ENCODE assay signal across 8 mouse cellular contexts in genomic region chr2:167188315-167189207, GRCm38 (mm10). TPM values are rescaled to one million over a fixed set of nuclear protein-coding genes. Genes with fewer than 3 reads are reported as not detected.
A peak's percentile ranks its signal among the peaks of the same experiment; 100 is the strongest.
DNase-seq lines count a peak whose midpoint lies in the region.

No protein-coding gene starts in this region.

- DNase-seq in layer of hippocampus, postnatal 25 days (ENCODE audit: extremely low spot score in 1 of 2, low spot score in 1 of 2) = peak; percentile 41 to 57
- DNase-seq in layer of hippocampus, postnatal 36 days = no peak
- peak; percentile 81 for DNase-seq in embryo, embryonic 11 days
- peak; percentile 81 to 82 for DNase-seq in heart, adult 9 months (ENCODE audit: low spot score in 2 of 2)
- DNase-seq in kidney, adult 8-10 months = peak; percentile 52 to 71
- DNase-seq in lung, postnatal 10 days = peak; percentile 92
- DNase-seq in ovary, postnatal 36 days (ENCODE audit: low spot score) = peak; percentile 89
- DNase-seq in urinary bladder, adult 18-20 months (ENCODE audit: low spot score in 2 of 2) = peak; percentile 72 to 79

RNA-seq across cellular contexts. Expression of gene Kcnb1, which starts 1.4 kb away (rescaled TPM):
- 100 to 1,000 TPM in 1 of 2 experiments, 10 to 100 TPM in 1; 86.5 to 103 TPM for total RNA-seq in layer of hippocampus, postnatal 25 days (2021)
- total RNA-seq in layer of hippocampus, postnatal 36 days (2021) = 100 to 1,000 TPM in 1 of 2 experiments, 10 to 100 TPM in 1; 94.3 to 107 TPM

RNA-seq across cellular contexts. Expression of gene Ptgis, which starts 51.8 kb away (rescaled TPM):
- total RNA-seq in layer of hippocampus, postnatal 25 days (2021) = 1 to 10 TPM; 1.1 TPM
- total RNA-seq in layer of hippocampus, postnatal 36 days (2021) = 1 to 10 TPM in 1 of 2 experiments, under 1 TPM in 1; 0.52 to 1.1 TPM

Comparison
In these comparisons a context has a peak if more than half of its experiments do, and no peak if none do; other contexts are left out.
1. DNase-seq: peak in layer of hippocampus, postnatal 25 days (2 of 2), embryo, embryonic 11 days (single experiment), heart, adult 9 months (2 of 2), kidney, adult 8-10 months (2 of 2), lung, postnatal 10 days (single experiment), ovary, postnatal 36 days (single experiment) and urinary bladder, adult 18-20 months (2 of 2); none in layer of hippocampus, postnatal 36 days (0 of 2).